Mouse (Mus musculus): ENCODE data around the gene Faap100.
"Not testable (repeated sequence)": the region's sequence is repeated elsewhere in the genome, so short reads cannot be mapped to it uniquely, and the experiment has no call there.

- TF ChIP-seq POLR2A (IDR thresholded peaks at IDR 0.05; ENCODE audit: control insufficient read depth, low read depth, low read length); CTCF (IDR thresholded peaks at IDR 0.05; ENCODE audit: control insufficient read depth, insufficient read depth, insufficient replicate concordance, low read depth, low read length): not testable (repeated sequence)
Measured at GRCm38 (mm10) chr11:120413621-120414020, 35.1 kb upstream of the Faap100 start.

Data from testis, adult 2 months (tissue).